In the genomic region with DNA sequence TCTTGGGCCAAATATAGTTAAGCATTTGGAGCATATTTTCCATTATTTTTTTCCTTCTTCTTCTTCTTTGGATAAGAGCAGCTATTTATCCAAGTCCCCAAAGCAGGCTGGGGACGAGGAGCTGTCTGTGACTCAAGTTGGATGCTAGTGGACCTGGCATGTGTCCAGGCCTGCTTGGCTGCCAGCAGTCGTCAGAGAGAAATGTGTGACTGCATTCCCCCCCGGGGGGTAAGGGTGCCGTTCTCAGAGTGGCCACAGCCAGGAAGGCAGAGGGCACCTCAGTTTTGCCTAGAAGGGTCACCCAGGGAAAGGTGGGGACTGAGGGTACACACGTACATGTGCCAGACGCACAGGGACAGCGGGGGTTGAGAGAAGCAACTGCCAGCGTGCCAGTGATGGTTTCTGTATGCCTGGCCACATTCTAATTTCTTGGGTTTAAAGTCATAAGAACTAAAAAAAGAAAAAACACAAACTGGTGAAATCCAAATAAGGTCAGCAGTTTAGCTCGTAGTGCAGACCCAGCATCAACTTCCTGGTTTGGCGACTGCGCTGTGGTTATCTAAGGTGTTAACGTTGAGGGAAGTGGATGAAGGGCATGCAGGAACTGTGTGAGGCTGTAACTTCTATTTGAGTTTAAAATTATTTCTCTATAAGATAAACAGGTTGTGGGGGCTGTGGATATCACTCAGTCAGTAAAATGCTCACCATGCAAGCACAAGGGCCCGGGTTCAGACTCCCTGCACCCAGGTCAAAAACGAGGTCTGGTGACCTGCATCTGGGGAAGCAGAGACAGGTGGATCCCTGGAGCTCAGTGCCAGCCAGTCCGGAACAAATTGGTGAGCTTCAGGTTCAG, we compare ENCODE assay signal across 9 mouse cellular contexts. TPM values are rescaled to one million over a fixed set of nuclear protein-coding genes. Genes with fewer than 3 reads are reported as not detected.
A peak's percentile ranks its signal among the peaks of the same experiment; 100 is the strongest.
DNase-seq lines count a peak whose midpoint lies in the region; ATAC-seq and TF ChIP-seq lines count a peak whose summit lies in the region.
"Had no signal": no experiment of that assay in that cellular context is flagged by ENCODE, and none has a peak within 500 bp of the region (broad histone marks: within the 10 kb centered on the region; RNA-seq: fewer than 3 reads in every experiment).

No protein-coding gene starts in this region.

- no peak overlapping the region for H3K27ac ChIP-seq in midbrain, postnatal 0 days (ENCODE audit: low read depth, low read length)
- no peak overlapping the region for H3K27ac ChIP-seq in midbrain, embryonic 10.5 days (replicated peaks)
- H3K27ac ChIP-seq in limb, embryonic 10.5 days = no peak overlapping the region

- no peak overlapping the region for H3K4me2 ChIP-seq in midbrain, postnatal 0 days (ENCODE audit: low read depth, low read length, poor library complexity, severe bottlenecking)

- peak; percentile 71 for DNase-seq in midbrain, postnatal 0 days (ENCODE audit: low spot score)
- DNase-seq in midbrain, embryonic 10.5 days (ENCODE audit: low spot score) = no peak
- DNase-seq in cerebellum, adult 8-10 months = peak; percentile 55
- peak; percentile 81 to 90 for DNase-seq in heart, adult 9 months (ENCODE audit: low spot score in 2 of 2)
- peak; percentile 25 for DNase-seq in layer of hippocampus, adult 9-10 months (ENCODE audit: low spot score)
- no peak for DNase-seq in thymus, postnatal 14 days
- no peak for DNase-seq in limb, embryonic 10.5 days (ENCODE audit: low spot score)

- no peak overlapping the region for H3K4me3 ChIP-seq in midbrain, postnatal 0 days (ENCODE audit: low read depth, low read length)
- H3K4me3 ChIP-seq in midbrain, embryonic 10.5 days = no peak overlapping the region
- H3K4me3 ChIP-seq in limb, embryonic 10.5 days = no peak overlapping the region

- no peaks in the 10 kb centered on the region for H3K9me3 ChIP-seq in midbrain, postnatal 0 days (ENCODE audit: low read length)
- no peaks in the 10 kb centered on the region for H3K9me3 ChIP-seq in midbrain, embryonic 10.5 days (replicated peaks)
- H3K9me3 ChIP-seq in limb, embryonic 10.5 days (replicated peaks) = no peaks in the 10 kb centered on the region

- H3K27me3 ChIP-seq in midbrain, postnatal 0 days (ENCODE audit: insufficient read depth, low read length) = no peaks in the 10 kb centered on the region
- peaks cover 1% of the 10 kb centered on the region for H3K27me3 ChIP-seq in midbrain, embryonic 10.5 days (ENCODE audit: low read depth, poor library complexity, severe bottlenecking)
- no peaks in the 10 kb centered on the region for H3K27me3 ChIP-seq in limb, embryonic 10.5 days (ENCODE audit: low read depth, poor library complexity, severe bottlenecking)

- no peak overlapping the region for H3K9ac ChIP-seq in midbrain, postnatal 0 days (replicated peaks; ENCODE audit: low read length, poor library complexity, severe bottlenecking)

- H3K4me1 ChIP-seq in midbrain, postnatal 0 days (ENCODE audit: insufficient read depth, low read length) = no peaks in the 10 kb centered on the region
- no peaks in the 10 kb centered on the region for H3K4me1 ChIP-seq in midbrain, embryonic 10.5 days
- no peaks in the 10 kb centered on the region for H3K4me1 ChIP-seq in limb, embryonic 10.5 days

- 72% methylated on average over 15 of the region's 15 CpGs for WGBS in midbrain, postnatal 0 days
- WGBS in midbrain, embryonic 10.5 days = 83% methylated on average over 15 of the region's 15 CpGs
- WGBS in limb, embryonic 10.5 days = 83% methylated on average over 15 of the region's 15 CpGs

- no peak for ATAC-seq in midbrain, postnatal 0 days (ENCODE audit: low FRiP score)
- peak; percentile 57 for ATAC-seq in megakaryocyte, adult 5-6 weeks (ENCODE audit: poor library complexity, severe bottlenecking)

- TF ChIP-seq CTCF in midbrain, postnatal 0 days (IDR thresholded peaks at IDR 0.05) = no peak

- no peaks in the 10 kb centered on the region for H3K36me3 ChIP-seq in midbrain, postnatal 0 days (ENCODE audit: insufficient read depth, low read length)
- H3K36me3 ChIP-seq in midbrain, embryonic 10.5 days = no peaks in the 10 kb centered on the region
- H3K36me3 ChIP-seq in limb, embryonic 10.5 days = no peaks in the 10 kb centered on the region

RNA-seq across cellular contexts. Expression of a gene that starts 6.3 kb away (rescaled TPM):
- total RNA-seq in midbrain, postnatal 0 days (2014; rRNA removed) = 6.1 and 9.3 TPM in 2 replicates
- polyA plus RNA-seq in midbrain, postnatal 0 days (2015; fragmentation: Nextera tagmentation; extraction: Ambion mirVana) = 4.3 and 4.8 TPM in 2 replicates
- 6.7 TPM in 2 replicates for polyA plus RNA-seq in midbrain, embryonic 10.5 days (2016; fragmentation: Nextera tagmentation; extraction: Ambion mirVana)
- 0.25 TPM in 1 of 2 replicates, not detected in the other for total RNA-seq in megakaryocyte, adult 5-6 weeks (2015)
- 0.07 and 0.41 TPM in 2 replicates for total RNA-seq in megakaryocyte, adult 5-6 weeks (2017)
- polyA plus RNA-seq in limb, embryonic 10.5 days (2016; fragmentation: Nextera tagmentation; extraction: Ambion mirVana) = 5.8 and 8.2 TPM in 2 replicates

RNA-seq across cellular contexts. Expression of a gene that starts 13.1 kb away (rescaled TPM):
- total RNA-seq in midbrain, postnatal 0 days (2014; rRNA removed) = 1.0 and 2.4 TPM in 2 replicates
- polyA plus RNA-seq in midbrain, postnatal 0 days (2015; fragmentation: Nextera tagmentation; extraction: Ambion mirVana) = 0.65 and 0.74 TPM in 2 replicates
- polyA plus RNA-seq in midbrain, embryonic 10.5 days (2016; fragmentation: Nextera tagmentation; extraction: Ambion mirVana) = 0.61 and 0.81 TPM in 2 replicates
- total RNA-seq in megakaryocyte, adult 5-6 weeks (2015) = not detected in 2 replicates
- total RNA-seq in megakaryocyte, adult 5-6 weeks (2017) = not detected in 2 replicates
- 0.83 and 1.0 TPM in 2 replicates for polyA plus RNA-seq in limb, embryonic 10.5 days (2016; fragmentation: Nextera tagmentation; extraction: Ambion mirVana)

RNA-seq across cellular contexts. Expression of a gene that starts 18.2 kb away (rescaled TPM):
- not detected in 2 replicates for total RNA-seq in midbrain, postnatal 0 days (2014; rRNA removed)
- polyA plus RNA-seq in midbrain, postnatal 0 days (2015; fragmentation: Nextera tagmentation; extraction: Ambion mirVana) = not detected in 2 replicates
- not detected in 2 replicates for polyA plus RNA-seq in midbrain, embryonic 10.5 days (2016; fragmentation: Nextera tagmentation; extraction: Ambion mirVana)
- total RNA-seq in megakaryocyte, adult 5-6 weeks (2015) = not detected in 2 replicates
- not detected in 2 replicates for total RNA-seq in megakaryocyte, adult 5-6 weeks (2017)
- not detected in 2 replicates for polyA plus RNA-seq in limb, embryonic 10.5 days (2016; fragmentation: Nextera tagmentation; extraction: Ambion mirVana)
- polyA plus RNA-seq: limb, embryonic 11.5 days had no signal

RNA-seq across cellular contexts. Expression of a gene that starts 31.0 kb away (rescaled TPM):
- 19.7 and 21.0 TPM in 2 replicates for total RNA-seq in midbrain, postnatal 0 days (2014; rRNA removed)
- 18.5 and 18.9 TPM in 2 replicates for polyA plus RNA-seq in midbrain, postnatal 0 days (2015; fragmentation: Nextera tagmentation; extraction: Ambion mirVana)
- polyA plus RNA-seq in midbrain, embryonic 10.5 days (2016; fragmentation: Nextera tagmentation; extraction: Ambion mirVana) = 19.2 and 21.9 TPM in 2 replicates
- 12.2 and 20.5 TPM in 2 replicates for total RNA-seq in megakaryocyte, adult 5-6 weeks (2015)
- 6.7 and 9.5 TPM in 2 replicates for total RNA-seq in megakaryocyte, adult 5-6 weeks (2017)
- polyA plus RNA-seq in limb, embryonic 10.5 days (2016; fragmentation: Nextera tagmentation; extraction: Ambion mirVana) = 21.4 and 22.9 TPM in 2 replicates

RNA-seq across cellular contexts. Expression of a gene that starts 43.7 kb away (rescaled TPM):
- total RNA-seq in midbrain, postnatal 0 days (2014; rRNA removed) = 7.6 and 10.1 TPM in 2 replicates
- 1.4 and 2.2 TPM in 2 replicates for polyA plus RNA-seq in midbrain, postnatal 0 days (2015; fragmentation: Nextera tagmentation; extraction: Ambion mirVana)
- 0.29 and 0.36 TPM in 2 replicates for polyA plus RNA-seq in midbrain, embryonic 10.5 days (2016; fragmentation: Nextera tagmentation; extraction: Ambion mirVana)
- 0.58 TPM in 1 of 2 replicates, not detected in the other for total RNA-seq in megakaryocyte, adult 5-6 weeks (2015)
- 0.12 TPM in 1 of 2 replicates, not detected in the other for total RNA-seq in megakaryocyte, adult 5-6 weeks (2017)
- polyA plus RNA-seq in limb, embryonic 10.5 days (2016; fragmentation: Nextera tagmentation; extraction: Ambion mirVana) = 0.30 and 0.38 TPM in 2 replicates

Comparison
In these comparisons a context has a peak if more than half of its experiments do, and no peak if none do; other contexts are left out.
1. DNase-seq: peak in midbrain, postnatal 0 days (single experiment), cerebellum, adult 8-10 months (single experiment), heart, adult 9 months (2 of 2) and layer of hippocampus, adult 9-10 months (single experiment); none in midbrain, embryonic 10.5 days (single experiment), thymus, postnatal 14 days (single experiment) and limb, embryonic 10.5 days (single experiment).